Mouse (Mus musculus): ENCODE measurements around the gene Tiam1. TPM values are rescaled to one million over a fixed set of nuclear protein-coding genes. Genes with fewer than 3 reads are reported as not detected.

The Tiam1 gene
- total RNA-seq, 2 experiments from 2014 or later, result 124 to 125 TPM

- Histone ChIP-seq H3K27ac (peak overlapping the region; percentile 74), H3K4me3 (peak overlapping the region; percentile 22; the same call in 1 of the 2 replicates)
- peak; percentile 30 for TF ChIP-seq CTCF (conservative IDR thresholded peaks at IDR 0.05)
- peak in 1 of 2 experiments; percentile 44 for DNase-seq (ENCODE audit: low spot score in 2 of 2)
Measured at GRCm38 (mm10) chr16:89917404-89917803, 226.2 kb downstream of the Tiam1 start.

DNA sequence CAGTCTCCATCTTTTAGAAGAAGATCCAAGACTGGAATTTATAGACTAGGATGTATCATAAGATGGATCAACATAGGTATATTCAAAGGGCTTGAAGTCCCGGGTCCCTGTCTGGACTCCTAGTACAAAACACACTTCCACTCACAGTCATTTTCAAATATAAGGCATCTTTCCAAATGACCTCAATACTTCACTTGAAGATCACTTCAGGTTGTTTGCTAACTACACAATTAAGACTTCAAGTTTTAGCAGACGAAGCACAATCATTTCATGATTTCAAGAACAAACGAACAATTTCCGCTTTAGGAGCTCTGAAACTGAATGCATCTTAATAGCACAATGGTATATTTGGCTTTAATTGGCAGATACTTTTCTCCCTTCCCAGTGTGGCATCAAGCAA, 228.6 kb downstream of the Tiam1 start:
- Histone ChIP-seq H3K4me3 (no peak overlapping the region), H3K27ac (peak overlapping the region; percentile 71)
- no peak for TF ChIP-seq CTCF (conservative IDR thresholded peaks at IDR 0.05)
- DNase-seq (ENCODE audit: low spot score in 2 of 2), result no peak

DNA sequence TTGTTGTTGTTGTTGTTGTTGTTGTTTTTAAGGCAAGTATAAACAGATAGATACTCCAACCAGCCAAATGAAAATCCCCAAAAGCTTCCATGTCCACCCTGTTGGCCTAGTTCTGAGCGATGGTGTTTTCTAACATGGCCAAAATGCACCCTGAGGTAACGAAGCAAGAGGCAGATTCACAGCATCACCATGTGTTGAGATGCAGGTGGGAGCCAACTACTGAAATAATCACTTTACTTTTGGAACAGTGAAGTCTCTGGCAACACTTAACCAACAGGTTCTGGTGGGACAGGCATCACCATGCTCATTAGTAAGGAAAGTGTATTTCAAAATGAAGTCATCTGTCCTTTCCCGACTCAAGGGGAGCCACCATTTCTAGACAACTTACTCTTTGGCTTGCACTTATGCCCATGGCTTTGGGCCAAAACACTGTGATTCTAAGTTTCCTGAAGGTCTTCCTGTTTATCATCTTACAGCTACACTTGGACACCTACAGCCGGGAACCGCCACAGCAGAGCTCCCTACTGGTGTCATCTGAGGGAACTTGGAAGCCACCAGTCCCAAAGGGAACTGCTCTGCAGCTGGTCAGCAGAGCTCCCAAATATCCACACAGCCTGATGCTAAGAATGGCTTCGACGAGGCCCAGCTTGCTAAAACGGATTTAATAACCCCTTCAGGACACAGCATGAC, 230.7 kb downstream of the Tiam1 start:
- H3K27ac ChIP-seq, result peak overlapping the region; percentile 87
- no peak for DNase-seq (ENCODE audit: low spot score in 2 of 2)
- no peak overlapping the region for H3K4me3 ChIP-seq
- no peak for TF ChIP-seq CTCF (conservative IDR thresholded peaks at IDR 0.05)

DNA sequence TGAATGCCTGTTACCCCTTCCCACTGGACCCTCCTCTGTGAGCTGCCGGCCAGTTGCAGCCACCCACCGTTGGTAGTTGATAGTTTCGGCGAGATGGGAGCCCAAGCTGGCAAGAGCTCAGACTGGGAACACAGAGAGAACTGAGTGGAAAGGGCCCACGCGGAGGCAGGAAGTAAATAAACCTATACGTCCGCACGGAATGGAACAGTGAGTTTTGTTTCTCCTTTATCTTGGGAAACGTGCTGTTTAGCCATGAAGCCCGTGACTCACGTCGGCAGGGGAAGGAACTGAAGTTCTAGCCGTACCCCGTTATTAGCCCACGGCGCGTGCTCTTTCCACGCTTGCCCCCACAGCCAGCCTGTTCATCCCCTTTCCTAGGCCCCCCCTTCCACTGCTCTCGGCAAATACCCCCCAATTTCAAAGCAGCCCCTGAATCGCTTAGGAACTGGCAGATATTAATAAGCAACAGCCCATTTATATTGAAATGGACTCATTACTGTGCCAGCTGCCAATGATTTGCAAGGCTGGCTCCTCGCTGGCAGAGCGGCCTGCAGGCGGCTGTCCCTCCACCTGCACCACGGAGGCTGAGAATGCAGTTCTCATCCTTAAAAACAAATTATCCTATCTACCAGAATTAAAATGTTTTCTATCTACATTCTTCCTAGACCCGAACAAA, 234.0 kb downstream of the Tiam1 start:
- no peak for DNase-seq (ENCODE audit: low spot score in 2 of 2)
- H3K4me3 ChIP-seq, result peak overlapping the region; percentile 17
- 0 out of 2 replicates have a peak, but pooled peaks have one; percentile 8 for TF ChIP-seq CTCF (conservative IDR thresholded peaks at IDR 0.05)
- peak overlapping the region; percentile 87 for H3K27ac ChIP-seq

GRCm38 (mm10) chr16:89907651-89908050, 235.9 kb downstream of the Tiam1 start:
- TF ChIP-seq CTCF (conservative IDR thresholded peaks at IDR 0.05), result no peak
- no peak for DNase-seq (ENCODE audit: low spot score in 2 of 2)
- Histone ChIP-seq H3K27ac (peak overlapping the region; percentile 87), H3K4me3 (0 out of 2 replicates have a peak overlapping the region, but pooled peaks have one; percentile 4)

GRCm38 (mm10) chr16:89906909-89907308, 236.7 kb downstream of the Tiam1 start:
- DNase-seq (ENCODE audit: low spot score in 2 of 2), result no peak
- no peak for TF ChIP-seq CTCF (conservative IDR thresholded peaks at IDR 0.05)
- no peak overlapping the region for H3K4me3 ChIP-seq
- H3K27ac ChIP-seq, result peak overlapping the region; percentile 79

GRCm38 (mm10) chr16:89905730-89906305, 237.8 kb downstream of the Tiam1 start:
- H3K27ac ChIP-seq, result peak overlapping the region; percentile 79; the same call in 1 of the 2 replicates
- no peak for DNase-seq (ENCODE audit: low spot score in 2 of 2)
- no peak for TF ChIP-seq CTCF (conservative IDR thresholded peaks at IDR 0.05)
- H3K4me3 ChIP-seq, result no peak overlapping the region

DNA sequence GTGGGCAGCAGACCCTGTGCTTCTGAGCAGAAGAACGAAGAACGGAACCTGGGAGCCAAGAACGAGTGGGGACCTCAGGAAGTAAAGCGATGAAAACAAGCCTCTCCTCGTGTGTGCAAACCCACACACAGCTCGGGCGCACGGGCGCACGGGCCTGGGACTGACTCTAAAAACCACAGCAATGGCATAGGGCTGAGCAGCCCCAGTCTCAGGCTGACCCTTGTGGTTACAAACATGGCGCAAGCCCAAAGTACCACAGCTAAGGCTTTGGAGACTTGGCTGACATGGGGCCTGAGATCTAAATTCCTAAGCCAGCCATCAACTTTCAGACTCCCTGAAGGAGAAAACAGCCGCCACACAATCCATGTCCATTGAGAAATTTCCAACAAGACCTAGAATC, 239.4 kb downstream of the Tiam1 start:
- TF ChIP-seq CTCF (conservative IDR thresholded peaks at IDR 0.05), result no peak
- DNase-seq (ENCODE audit: low spot score in 2 of 2), result no peak
- Histone ChIP-seq H3K27ac (no peak overlapping the region), H3K4me3 (no peak overlapping the region)

DNA sequence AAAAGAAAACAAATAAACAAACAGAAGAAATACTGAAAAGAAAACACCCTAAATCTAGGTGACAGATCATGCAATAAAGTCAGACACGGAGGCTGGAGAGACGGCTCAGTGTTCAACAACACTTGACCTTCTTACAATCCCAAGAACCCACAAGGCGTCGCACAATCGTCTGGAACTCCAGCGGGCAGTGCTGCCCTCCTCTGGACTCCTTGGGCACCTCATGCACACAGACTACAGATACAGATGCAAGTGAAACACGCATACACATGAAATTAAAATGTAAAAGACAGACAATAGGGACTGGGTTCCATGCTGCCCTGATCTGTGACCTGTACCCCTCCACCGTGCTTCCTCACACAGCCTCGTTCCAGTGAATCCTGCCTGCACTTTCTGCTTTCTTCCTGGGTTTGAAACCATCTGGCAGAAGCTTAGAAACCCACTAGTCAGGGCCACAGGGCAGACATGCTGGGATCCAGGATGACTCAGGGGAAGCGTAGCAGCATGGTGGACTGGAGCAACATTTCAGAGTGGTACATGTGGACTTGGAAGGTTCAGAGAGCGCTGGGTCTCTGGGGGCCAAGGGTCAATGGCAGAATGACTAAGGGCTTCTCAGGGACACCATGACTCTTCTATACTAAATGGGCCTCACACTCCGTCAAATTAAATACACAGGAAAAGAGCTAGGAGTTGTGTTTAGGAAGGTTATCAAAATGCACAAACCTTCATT, 240.8 kb downstream of the Tiam1 start:
- Histone ChIP-seq H3K27ac (no peak overlapping the region; the same call in 1 of the 2 replicates), H3K4me3 (no peak overlapping the region)
- TF ChIP-seq CTCF (conservative IDR thresholded peaks at IDR 0.05), result peak; percentile 51
- no peak for DNase-seq (ENCODE audit: low spot score in 2 of 2)

DNA sequence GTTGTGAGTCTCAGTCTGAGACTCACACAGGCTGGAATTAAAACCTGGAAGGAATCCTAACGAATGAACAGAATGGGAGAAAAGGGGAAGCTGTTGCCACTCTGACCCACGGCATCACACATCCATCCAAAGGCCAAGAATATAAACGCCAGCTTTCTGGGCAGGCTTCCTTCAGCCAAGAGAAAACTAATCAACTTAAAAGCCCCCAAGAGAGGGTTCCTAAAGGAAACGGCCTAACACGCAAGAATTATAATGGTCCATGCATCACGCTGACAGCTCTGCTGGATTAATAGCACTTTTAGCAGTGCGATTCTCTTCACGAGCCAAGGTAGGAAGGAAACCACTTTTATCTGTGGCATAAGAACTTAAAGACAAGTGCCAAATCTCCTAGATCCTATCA, 242.9 kb downstream of the Tiam1 start:
- DNase-seq (ENCODE audit: low spot score in 2 of 2), result no peak
- H3K4me3 ChIP-seq, result no peak overlapping the region
- no peak for TF ChIP-seq CTCF (conservative IDR thresholded peaks at IDR 0.05)
- peak overlapping the region; percentile 89 for H3K27ac ChIP-seq

- TF ChIP-seq CTCF (conservative IDR thresholded peaks at IDR 0.05), result no peak; the same call in 1 of the 2 replicates
- Histone ChIP-seq H3K4me3 (no peak overlapping the region), H3K27ac (peak overlapping the region; percentile 89)
- DNase-seq (ENCODE audit: low spot score in 2 of 2), result no peak
Measured at GRCm38 (mm10) chr16:89899192-89899591, 244.4 kb downstream of the Tiam1 start.

- Histone ChIP-seq H3K27ac (peak overlapping the region; percentile 89), H3K4me3 (peak overlapping the region; percentile 53)
- TF ChIP-seq CTCF (conservative IDR thresholded peaks at IDR 0.05), result no peak
- no peak for DNase-seq (ENCODE audit: low spot score in 2 of 2)
Measured at GRCm38 (mm10) chr16:89898299-89898625, 245.3 kb downstream of the Tiam1 start.

Measured in layer of hippocampus, adult 2 months (tissue).